Mouse (Mus musculus): Measurements from ENCODE around the gene Gna15.

Gna15 gene

GRCm38 (mm10) chr10:81523570-81523969 lies 455 bp downstream of the Gna15 start:
- no peak for DNase-seq (ENCODE audit: low spot score in 2 of 2)

GRCm38 (mm10) chr10:81523142-81523541 lies 883 bp downstream of the Gna15 start:
- DNase-seq (ENCODE audit: low spot score in 2 of 2), result no peak

DNA sequence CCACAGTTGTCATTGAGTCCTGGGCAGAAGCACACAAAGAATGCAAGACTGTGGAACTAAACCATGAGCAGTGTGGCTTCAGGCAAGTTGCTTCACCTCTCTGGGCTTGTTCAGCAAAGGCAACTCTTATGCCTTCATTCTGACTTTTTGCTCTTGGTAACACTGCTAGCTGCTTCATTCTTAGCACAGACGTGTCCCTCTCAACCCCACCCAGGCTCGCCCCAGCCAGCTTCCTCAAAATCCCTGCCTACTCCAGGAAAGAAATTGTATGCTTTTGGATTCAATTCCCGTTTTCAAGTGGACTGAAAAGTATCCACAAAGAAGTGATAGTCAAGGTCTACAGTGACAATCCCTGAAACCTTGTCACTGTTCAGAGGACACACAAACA lies 4.1 kb downstream of the Gna15 start:
- DNase-seq (ENCODE audit: low spot score in 2 of 2), result no peak

DNA sequence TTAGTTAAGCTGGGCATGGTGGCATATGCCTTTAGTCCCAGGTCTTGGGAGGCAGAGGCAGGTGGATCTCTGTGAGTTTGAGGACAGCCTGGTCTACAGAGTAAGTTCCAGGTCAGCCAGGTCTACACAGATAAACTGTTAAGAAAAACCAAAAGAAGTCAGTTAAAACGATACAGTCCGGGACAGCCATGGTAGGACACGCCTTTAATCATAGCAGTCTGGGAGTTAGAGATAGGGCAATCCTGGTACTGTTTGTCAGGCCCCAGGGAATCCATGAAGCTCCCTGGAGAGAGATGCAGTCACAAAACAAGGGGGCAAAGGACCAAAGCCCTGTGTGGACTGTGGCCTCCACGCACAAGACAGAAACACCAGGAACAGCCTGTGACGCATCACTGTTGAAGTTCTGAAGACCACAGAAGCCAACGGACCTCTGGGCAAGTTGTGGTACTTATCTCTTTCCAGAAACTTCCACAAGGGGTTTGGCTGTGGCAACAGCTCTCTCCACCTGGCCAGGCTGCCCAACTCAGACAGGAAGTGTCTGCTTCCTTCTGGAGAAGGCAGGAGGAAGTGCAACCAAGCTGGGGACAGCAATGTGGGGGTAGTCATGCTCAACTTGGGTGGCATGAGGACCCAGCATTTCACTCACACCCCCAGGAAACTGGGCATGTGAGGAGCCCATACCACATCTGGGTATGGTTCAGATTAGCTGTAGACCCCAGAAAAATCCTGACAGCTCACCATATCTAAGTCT lies 4.6 kb downstream of the Gna15 start:
- DNase-seq (ENCODE audit: low spot score in 2 of 2), result no peak

GRCm38 (mm10) chr10:81518546-81518945 lies 5.5 kb downstream of the Gna15 start:
- DNase-seq (ENCODE audit: low spot score in 2 of 2), result peak; percentile 67 to 86

DNA sequence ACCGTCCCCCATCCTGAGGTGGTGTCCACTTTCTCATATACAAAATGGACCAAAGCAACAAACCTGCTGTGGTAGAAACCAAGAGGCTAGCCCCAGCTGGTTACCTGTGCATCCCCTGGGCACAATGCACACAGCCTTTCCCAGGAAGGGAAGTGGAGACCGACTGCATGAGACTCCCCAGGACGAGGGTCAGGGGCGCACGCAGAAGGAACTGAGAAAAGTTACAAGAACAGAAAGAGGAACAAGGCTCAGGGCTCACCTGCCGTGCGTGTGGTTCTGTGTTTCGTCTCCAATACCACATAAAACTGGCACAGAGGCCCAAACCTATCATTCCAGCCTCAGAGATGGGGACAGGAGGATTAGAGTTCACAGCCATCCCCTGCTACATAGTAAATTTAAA lies 6.8 kb downstream of the Gna15 start:
- no peak for DNase-seq (ENCODE audit: low spot score in 2 of 2)

DNA sequence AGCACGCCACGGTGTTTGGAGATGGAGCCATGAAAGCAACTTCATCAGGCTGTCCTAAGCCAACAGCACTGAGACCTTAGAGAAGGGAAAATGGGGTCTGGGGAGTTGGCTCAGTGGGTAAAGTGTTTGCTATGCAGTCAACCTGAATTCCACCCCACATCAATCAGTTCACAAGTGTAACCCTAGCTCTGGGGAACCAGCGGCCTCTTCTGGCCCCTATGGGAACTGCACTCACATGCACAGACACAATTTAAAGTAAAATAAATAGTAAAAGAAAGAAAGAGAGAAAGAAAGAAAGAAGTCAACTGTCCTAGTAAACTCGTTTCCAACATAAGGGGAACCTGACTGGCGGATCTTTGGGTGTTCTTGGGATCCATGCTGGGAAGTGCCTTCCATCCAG lies 10.2 kb downstream of the Gna15 start:
- DNase-seq (ENCODE audit: low spot score in 2 of 2), result no peak

- no peak for DNase-seq (ENCODE audit: low spot score in 2 of 2)
These were observed 13.7 kb downstream of the Gna15 start for GRCm38 (mm10) chr10:81510246-81510810.

DNA sequence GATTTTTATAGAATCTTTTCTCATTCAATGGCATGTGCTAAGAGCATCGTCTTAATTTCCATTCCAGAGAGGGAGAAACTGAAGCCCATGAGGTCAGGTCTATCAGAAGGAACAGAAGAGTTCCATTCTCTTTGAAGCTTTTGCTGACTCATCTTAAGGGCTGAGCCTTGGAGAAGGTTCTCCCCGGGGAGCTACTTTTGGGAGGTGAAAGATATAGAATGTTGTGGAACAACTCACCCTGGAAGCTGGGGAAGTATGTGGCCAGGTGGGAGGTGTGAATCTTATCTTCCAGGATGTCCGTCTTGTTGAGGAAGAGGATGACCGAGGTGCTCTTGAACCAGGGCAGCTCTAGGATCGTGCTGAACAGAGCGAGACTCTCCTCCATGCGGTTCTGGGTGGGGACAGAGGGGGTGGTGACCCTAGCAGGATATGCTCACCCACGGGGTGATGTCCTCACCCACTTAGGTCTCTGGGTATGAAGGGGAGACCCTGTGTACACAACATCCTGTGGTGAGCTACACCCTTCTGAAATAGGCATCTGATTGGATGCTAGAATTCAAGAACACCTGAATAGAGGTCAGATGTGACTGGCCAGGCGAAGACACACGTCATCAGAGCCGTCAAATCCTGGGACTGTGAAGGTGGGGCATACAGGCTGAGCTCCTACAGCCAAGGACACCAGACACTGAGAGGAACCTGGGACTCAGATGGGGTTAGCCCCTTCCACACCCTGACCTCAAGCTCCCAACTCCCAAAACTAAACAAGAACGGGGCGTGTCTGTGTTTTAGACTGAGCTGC lies 16.1 kb downstream of the Gna15 start:
- DNase-seq (ENCODE audit: low spot score in 2 of 2), result no peak

DNA sequence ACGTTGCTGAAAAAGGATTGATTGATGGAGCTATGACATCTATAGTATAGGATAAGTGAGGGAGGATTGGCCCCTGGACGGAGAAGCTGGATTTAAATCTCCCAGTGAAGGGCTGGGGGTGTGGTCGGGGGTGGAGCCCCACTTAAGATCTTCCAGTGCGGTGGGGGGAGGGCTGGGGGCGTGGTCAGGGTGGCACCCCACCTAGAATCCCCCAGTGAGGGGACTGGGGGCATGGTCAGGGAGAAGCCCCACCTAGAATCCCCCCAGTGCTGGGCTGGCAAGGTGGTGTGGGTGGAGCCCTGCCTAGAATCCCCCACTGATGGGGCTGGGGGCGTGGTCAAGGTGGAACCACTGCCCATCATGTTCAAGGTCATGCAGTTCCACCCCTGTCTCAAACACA lies 16.9 kb downstream of the Gna15 start:
- no peak for DNase-seq (ENCODE audit: low spot score in 2 of 2)

- no peak for DNase-seq (ENCODE audit: low spot score in 2 of 2)
These were observed 18.9 kb downstream of the Gna15 start for GRCm38 (mm10) chr10:81505016-81505664.

- DNase-seq (ENCODE audit: low spot score in 2 of 2), result peak; percentile 82 to 95
These were observed 21.4 kb downstream of the Gna15 start for GRCm38 (mm10) chr10:81502658-81503057.

DNA sequence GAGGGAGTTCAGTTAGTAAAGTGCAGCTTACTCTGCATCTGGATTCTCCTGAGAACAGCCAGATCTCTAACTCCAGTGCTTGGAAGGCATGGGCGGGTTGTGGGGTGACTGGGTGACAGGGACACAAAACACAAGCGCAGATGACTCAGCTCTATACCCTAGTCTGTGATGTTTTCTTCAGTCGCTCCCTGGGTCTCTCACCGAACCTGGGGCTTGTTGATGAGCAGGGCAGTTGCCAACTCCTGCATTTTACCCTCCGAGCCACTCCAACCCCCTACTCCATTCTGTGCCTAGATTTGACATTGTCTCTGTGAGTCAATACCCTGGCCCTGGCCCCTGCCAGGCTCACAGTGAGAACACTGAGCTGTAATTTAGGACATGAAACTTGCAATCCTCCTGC lies 22.2 kb downstream of the Gna15 start:
- DNase-seq (ENCODE audit: low spot score in 2 of 2), result no peak

DNA sequence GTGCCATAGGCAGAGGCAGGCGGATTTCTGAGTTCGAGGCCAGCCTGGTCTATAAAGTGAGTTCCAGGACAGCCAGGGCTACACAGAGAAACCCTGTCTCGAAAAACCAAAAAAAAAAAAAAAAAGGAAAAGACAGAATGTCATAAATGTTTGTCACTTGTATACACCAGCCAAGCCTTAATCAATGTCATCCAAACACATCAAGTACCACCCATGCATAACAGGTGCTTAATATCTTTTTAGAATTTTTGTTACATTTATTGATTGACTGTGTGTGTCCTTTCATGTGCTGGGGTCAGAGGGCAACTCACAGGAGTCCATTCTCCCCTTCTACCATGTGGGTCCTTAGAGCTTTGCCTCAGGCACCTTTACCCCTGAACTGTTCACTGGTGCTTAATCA lies 24.0 kb downstream of the Gna15 start, which contains the start of gene S1pr4:
TSS of gene S1pr4 (minus strand) at position 101 of the 400 bp plus-strand sequence.
- no peak for DNase-seq (ENCODE audit: low spot score in 2 of 2)

DNA sequence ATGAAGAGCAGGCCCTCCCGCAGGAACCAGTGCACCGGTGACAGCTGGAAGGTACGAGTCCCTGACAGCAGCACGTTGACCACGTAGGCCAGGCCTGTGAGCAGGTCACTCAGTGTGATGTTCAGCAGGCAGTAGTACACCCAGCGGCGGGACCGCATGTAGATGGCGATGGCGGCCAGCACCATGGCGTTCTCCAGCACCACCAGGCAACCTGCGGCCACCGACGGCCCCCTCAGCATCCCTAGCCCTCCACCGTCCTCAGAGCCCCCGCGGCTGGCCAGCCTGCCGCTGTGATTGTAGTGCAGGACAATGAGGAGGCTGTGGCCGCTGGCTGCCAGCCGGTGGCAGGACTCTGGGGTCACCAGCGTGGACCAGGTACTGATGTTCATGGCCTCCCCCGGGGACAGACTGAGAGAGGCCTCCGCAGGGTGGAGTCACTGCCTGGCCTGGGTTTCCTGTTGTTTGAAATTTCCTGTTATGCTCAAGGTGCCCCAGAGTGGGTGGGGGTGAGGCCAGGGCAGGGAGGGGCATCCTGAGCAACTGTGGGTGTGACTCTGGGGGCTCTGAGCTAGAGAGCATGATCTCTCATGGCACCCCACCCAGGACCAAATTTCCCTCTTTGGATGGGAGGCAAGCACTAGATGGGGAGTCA lies 24.6 kb downstream of the Gna15 start:
- DNase-seq (ENCODE audit: low spot score in 2 of 2), result peak; percentile 78 to 82

DNA sequence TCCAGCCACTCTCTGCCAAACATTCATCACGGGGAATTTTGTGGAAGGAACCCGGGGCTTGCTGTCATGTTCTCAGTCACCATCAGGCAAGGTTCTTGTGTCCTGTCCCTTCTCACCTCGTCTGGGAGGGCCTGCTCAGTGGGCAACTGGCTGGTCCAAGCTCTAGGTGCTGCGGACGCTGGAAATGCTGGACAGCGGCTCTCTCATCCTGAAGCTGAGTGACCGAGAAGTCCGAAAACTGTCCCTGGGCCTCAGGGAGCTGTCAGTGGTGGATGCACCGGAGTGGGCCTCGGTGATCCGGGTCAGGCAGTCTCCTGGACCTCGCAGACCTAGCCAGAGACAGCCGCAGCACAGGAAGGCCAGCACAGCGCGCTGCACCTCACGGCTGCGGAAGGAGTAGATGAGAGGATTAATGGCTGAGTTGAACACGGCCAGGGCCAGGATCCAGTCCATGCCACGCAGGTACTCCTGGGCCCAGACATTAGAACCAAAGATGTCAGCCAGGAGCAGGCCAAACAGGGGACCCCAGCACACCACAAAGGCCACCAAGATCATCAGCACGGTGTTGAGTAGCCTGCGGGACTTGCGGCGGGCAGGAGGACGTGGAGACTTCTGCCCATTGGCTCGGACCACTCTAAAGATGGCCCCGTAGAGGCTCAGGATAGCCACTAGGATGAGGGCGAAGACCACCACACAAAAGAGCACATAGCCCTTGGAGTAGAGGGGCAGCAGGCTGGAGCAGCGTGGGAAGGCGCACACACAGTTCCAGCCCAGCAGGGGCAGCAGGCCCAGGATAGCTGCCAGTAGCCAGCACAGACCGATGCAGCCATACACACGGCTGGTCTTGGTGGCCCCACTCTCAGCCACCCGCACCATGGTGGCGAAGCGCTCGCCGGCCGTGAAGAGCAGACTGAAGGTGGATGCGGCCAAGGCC lies 25.4 kb downstream of the Gna15 start:
- no peak for DNase-seq (ENCODE audit: low spot score in 2 of 2)

DNA sequence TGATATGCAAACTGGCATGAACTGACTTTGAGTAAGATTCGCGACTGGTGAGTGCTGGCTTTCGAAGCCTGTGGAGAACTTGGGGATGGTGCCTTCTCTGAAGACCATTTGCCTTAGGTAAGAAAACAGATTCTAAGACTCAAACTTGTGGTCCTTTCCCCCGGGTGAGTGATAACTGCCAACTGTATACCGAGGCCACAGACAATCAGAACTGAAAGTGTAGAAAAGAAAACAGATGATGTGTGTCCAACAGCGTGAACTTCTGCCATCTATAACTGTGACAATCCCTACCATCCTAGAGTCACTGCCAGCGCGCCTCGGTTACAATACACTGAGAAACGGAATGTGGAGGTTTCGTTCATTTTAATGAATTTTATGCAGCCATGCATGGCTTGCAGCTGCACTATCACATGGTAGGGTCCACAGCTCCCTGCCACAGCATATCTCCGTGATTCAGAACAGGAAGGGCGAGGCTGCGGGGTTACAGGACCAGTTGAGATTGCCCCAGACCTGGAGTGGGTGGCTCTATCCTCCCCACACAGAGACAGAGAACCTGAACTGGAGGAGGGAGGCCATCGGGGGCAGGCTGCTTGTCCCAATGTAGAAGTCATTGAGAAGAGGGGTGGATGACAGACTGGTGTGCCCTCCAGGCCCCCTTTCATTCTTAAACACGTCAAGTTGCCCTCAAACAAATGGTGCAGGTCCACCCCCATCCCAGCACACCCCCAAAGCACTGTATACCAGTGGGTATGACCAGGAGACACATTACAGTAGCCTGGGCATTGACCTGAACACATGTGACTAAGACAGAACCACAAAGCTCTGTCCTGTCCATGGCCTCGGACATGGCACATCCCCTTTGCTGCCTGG lies 26.4 kb downstream of the Gna15 start:
- DNase-seq (ENCODE audit: low spot score in 2 of 2), result peak in 1 of 2 experiments; percentile 32

- no peak for DNase-seq (ENCODE audit: low spot score in 2 of 2)
These were observed 27.1 kb downstream of the Gna15 start for GRCm38 (mm10) chr10:81496969-81497368.

DNA sequence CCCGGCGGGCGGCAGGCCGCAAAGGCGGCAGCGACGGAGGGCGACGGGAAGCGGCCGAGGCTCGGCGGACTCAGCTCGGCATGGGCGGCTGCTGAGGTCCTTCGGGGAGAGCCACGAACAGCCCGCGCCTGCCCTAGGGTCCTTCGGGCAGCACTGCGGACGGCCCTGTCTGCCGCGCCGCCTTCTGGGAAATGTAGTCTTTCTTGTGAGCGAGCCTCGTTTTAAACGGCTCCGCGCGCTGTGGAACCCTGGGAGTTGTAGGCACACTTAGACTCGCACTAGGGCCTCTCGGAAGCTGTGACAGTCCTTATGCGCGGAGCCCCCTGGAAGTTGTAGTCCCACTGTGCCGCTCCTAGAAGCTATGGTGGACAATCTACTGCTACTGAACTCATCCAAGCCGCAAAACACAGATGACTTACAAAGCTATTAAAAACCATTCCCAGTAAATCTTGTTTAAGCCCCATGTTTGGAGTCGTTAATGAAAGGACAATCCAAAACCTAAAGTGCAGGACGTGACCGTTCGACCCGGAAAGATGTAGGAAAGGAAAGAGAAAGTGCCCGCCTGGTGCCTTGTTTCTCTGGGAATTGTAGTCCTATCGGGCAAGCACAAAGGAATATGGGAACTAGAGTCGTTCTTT lies 27.6 kb downstream of the Gna15 start, which contains the start of gene Ncln:
TSS of gene Ncln (minus strand) at position 129 of the 638 bp plus-strand sequence.
- DNase-seq (ENCODE audit: low spot score in 2 of 2), result peak; percentile 96 to 97

Measured in thymus, postnatal 10 days (tissue).